Mouse (Mus musculus): ENCODE measurements around the gene Ndrg3.

- TF ChIP-seq ZNF384 (IDR thresholded peaks at IDR 0.05; ENCODE audit: low read depth, low read length), result no peak
- TF ChIP-seq ETS1 (conservative IDR thresholded peaks at IDR 0.05; ENCODE audit: low read depth, low read length), result no peak
Measured at GRCm38 (mm10) chr2:156950816-156951215, 41.0 kb downstream of the Ndrg3 start.
